Mouse (Mus musculus): ENCODE measurements at regions not wholly inside any gene's neighbourhood (a gene's known extent, or its start where the extent isn't known, plus 50 kb on each side); places are given as distances from the start of the nearest gene placed in this dataset.

- TF ChIP-seq CTCF (IDR thresholded peaks at IDR 0.05; ENCODE audit: control insufficient read depth, insufficient read depth, insufficient read length) (no peak), MAX (IDR thresholded peaks at IDR 0.05) (no peak), MYOG (IDR thresholded peaks at IDR 0.05; ENCODE audit: control insufficient read depth, extremely low read depth, insufficient read length) (no peak), USF1 (IDR thresholded peaks at IDR 0.05; ENCODE audit: low read depth) (no peak)
Measured at GRCm38 (mm10) chr7:117108391-117108790, 272.4 kb upstream of the Xylt1 start.

All from C2C12 (cell line).